Comparison of ENCODE assay signal across 8 mouse cellular contexts in genomic region chr6:91713370-91713896, GRCm38 (mm10). TPM values are rescaled to one million over a fixed set of nuclear protein-coding genes. Genes with fewer than 3 reads are reported as not detected.
DNase-seq lines count a peak whose midpoint lies in the region; ATAC-seq and TF ChIP-seq lines count a peak whose summit lies in the region.

No protein-coding gene starts in this region.

- H3K27me3 ChIP-seq in E14TG2a.4 (ENCODE audit: insufficient read depth, low read length): no peaks in the 10 kb centered on the region
- H3K27me3 ChIP-seq in forebrain, embryonic 14.5 days (replicated peaks; ENCODE audit: control insufficient read depth, insufficient read depth, low read length): no peaks in the 10 kb centered on the region
- H3K27me3 ChIP-seq in liver, embryonic 16.5 days (ENCODE audit: control insufficient read depth, insufficient read depth, low read depth, low read length): no peaks in the 10 kb centered on the region

- intact Hi-C loops in gastrocnemius, adult 2 months (cut with DNase I): no loop called here

- H3K9ac ChIP-seq in forebrain, embryonic 14.5 days (ENCODE audit: low read length): peak overlapping the region; percentile 26
- H3K9ac ChIP-seq in liver, embryonic 16.5 days (ENCODE audit: low read depth, low read length): no peak overlapping the region

- no peak for DNase-seq in gastrocnemius, adult 2 months
- no peak for DNase-seq in gastrocnemius, postnatal 25 days
- DNase-seq in forebrain, embryonic 14.5 days (ENCODE audit: low spot score): no peak
- DNase-seq in ovary, postnatal 36 days (ENCODE audit: low spot score): no peak
- no peak for DNase-seq in layer of hippocampus, adult 9-10 months (ENCODE audit: low spot score)

- H3K27ac ChIP-seq in gastrocnemius, adult 2 months: peak overlapping the region; percentile 91
- peak overlapping the region; percentile 66 for H3K27ac ChIP-seq in forebrain, embryonic 14.5 days (ENCODE audit: low read depth, low read length)
- H3K27ac ChIP-seq in liver, embryonic 16.5 days (ENCODE audit: low read length): peak overlapping the region; percentile 79

- peaks cover 95% of the 10 kb centered on the region for H3K4me1 ChIP-seq in E14TG2a.4 (replicated peaks; ENCODE audit: low read depth, low read length)
- H3K4me1 ChIP-seq in forebrain, embryonic 14.5 days (ENCODE audit: control insufficient read depth, insufficient read depth, low read length): peaks cover 22% of the 10 kb centered on the region
- H3K4me1 ChIP-seq in liver, embryonic 16.5 days (ENCODE audit: control insufficient read depth, low read depth, low read length): peaks cover 20% of the 10 kb centered on the region

- H3K4me3 ChIP-seq in gastrocnemius, adult 2 months: peak overlapping the region; percentile 37
- peak overlapping the region; percentile 70 for H3K4me3 ChIP-seq in E14TG2a.4 (replicated peaks; ENCODE audit: low read length)
- no peak overlapping the region for H3K4me3 ChIP-seq in forebrain, embryonic 14.5 days (ENCODE audit: low read depth, low read length)
- no peak overlapping the region for H3K4me3 ChIP-seq in liver, embryonic 16.5 days (ENCODE audit: low read depth, low read length)

- H3K9me3 ChIP-seq in E14TG2a.4 (ENCODE audit: low read length): no peaks in the 10 kb centered on the region
- no peaks in the 10 kb centered on the region for H3K9me3 ChIP-seq in forebrain, embryonic 14.5 days (replicated peaks; ENCODE audit: control insufficient read depth, low read length)
- no peaks in the 10 kb centered on the region for H3K9me3 ChIP-seq in liver, embryonic 16.5 days (replicated peaks; ENCODE audit: control insufficient read depth, low read length)

- H3K4me2 ChIP-seq in forebrain, embryonic 14.5 days (ENCODE audit: low read length): no peak overlapping the region
- no peak overlapping the region for H3K4me2 ChIP-seq in liver, embryonic 16.5 days (ENCODE audit: low read depth, low read length)

- peaks cover 63% of the 10 kb centered on the region for H3K36me3 ChIP-seq in E14TG2a.4 (ENCODE audit: insufficient read depth, low read length)
- 0 out of 2 replicates have a peak, but pooled peaks cover 8% of the 10 kb centered on the region for H3K36me3 ChIP-seq in forebrain, embryonic 14.5 days (ENCODE audit: control insufficient read depth, insufficient read depth, low read length)
- H3K36me3 ChIP-seq in liver, embryonic 16.5 days (ENCODE audit: control insufficient read depth, insufficient read depth): 0 out of 2 replicates have a peak, but pooled peaks cover 1% of the 10 kb centered on the region

- no peak for TF ChIP-seq CTCF in gastrocnemius, adult 2 months (IDR thresholded peaks at IDR 0.05)
- TF ChIP-seq CTCF in E14TG2a.4 (conservative IDR thresholded peaks at IDR 0.05; ENCODE audit: low read length): no peak

- WGBS in forebrain, embryonic 14.5 days: 5% methylated on average over 5 of the region's 5 CpGs
- 37% methylated on average over 5 of the region's 5 CpGs for WGBS in liver, embryonic 16.5 days (ENCODE audit: insufficient replicate concordance)

- 0 out of 2 replicates have a peak, but pooled peaks have one; percentile 11 for ATAC-seq in forebrain, embryonic 14.5 days
- no peak for ATAC-seq in liver, embryonic 16.5 days (ENCODE audit: low read depth)
- ATAC-seq in monocyte, adult 5-6 weeks (replicated peaks; ENCODE audit: insufficient number of reproducible peaks, low FRiP score, low TSS enrichment, poor library complexity, severe bottlenecking): no peak

RNA-seq across cellular contexts. Expression of gene Slc6a6, which starts 29.6 kb away (rescaled TPM):
- total RNA-seq in gastrocnemius, adult 2 months (2021): 10 to 100 TPM; 67.0 to 91.9 TPM
- 10 to 100 TPM; 52.1 to 57.8 TPM for total RNA-seq in gastrocnemius, postnatal 25 days (2021)
- 45.6 and 71.7 TPM in 2 replicates for polyA plus RNA-seq in forebrain, embryonic 14.5 days (2014; fragmentation: Nextera tagmentation; extraction: Ambion mirVana)
- 17.1 and 20.5 TPM in 2 replicates for polyA plus RNA-seq in liver, embryonic 16.5 days (2015; fragmentation: Nextera tagmentation; extraction: Ambion mirVana)
- 63.2 to 87.6 TPM (median 76.2 TPM) in 3 replicates for total RNA-seq in monocyte, adult 5-6 weeks (2017)

Comparison
In these comparisons a context has a peak if more than half of its experiments do, and no peak if none do; other contexts are left out.
1. H3K4me3 ChIP-seq: peak in gastrocnemius, adult 2 months (single experiment) and E14TG2a.4 (single experiment); none in forebrain, embryonic 14.5 days (single experiment) and liver, embryonic 16.5 days (single experiment).
2. Peak in every context shown above with its lines, with median percentiles within 50 percentile points of each other: H3K27ac ChIP-seq.